Mouse (Mus musculus): ENCODE measurements around the gene Atg10. TPM values are rescaled to one million over a fixed set of nuclear protein-coding genes. Genes with fewer than 3 reads are reported as not detected.

The Atg10 gene
- total RNA-seq, 2 experiments from 2014 or later: 30.1 to 33.4 TPM

Other genes starting within 250 kb of the Atg10 start
- gene Ssbp2, start 236.3 kb upstream of the Atg10 start, total RNA-seq (2021): 10 to 100 TPM; 37.5 to 44.4 TPM